Mouse (Mus musculus) fibroblast of lung, adult 2 months (primary cell): ENCODE results near the gene Stn1.

Source experiments
- DNase-seq: peaks from one replicate; pipeline ENCODE4 v3.0.0-alpha.2; 2011; ENCODE audit warnings: low read depth

Stn1 gene

GRCm38 (mm10) chr19:47508771-47509281 lies 28.5 kb downstream of the Stn1 start:
- DNase-seq, result peak; percentile 59

GRCm38 (mm10) chr19:47508191-47508590 lies 29.1 kb downstream of the Stn1 start:
- DNase-seq, result no peak

GRCm38 (mm10) chr19:47507128-47508121 lies 29.9 kb downstream of the Stn1 start:
- DNase-seq, result no peak

GRCm38 (mm10) chr19:47503625-47504024 lies 33.7 kb downstream of the Stn1 start:
- no peak for DNase-seq

GRCm38 (mm10) chr19:47502563-47502962 lies 34.7 kb downstream of the Stn1 start:
- no peak for DNase-seq

GRCm38 (mm10) chr19:47500389-47501011 lies 36.8 kb downstream of the Stn1 start:
- DNase-seq, result no peak

GRCm38 (mm10) chr19:47499841-47500240 lies 37.5 kb downstream of the Stn1 start:
- no peak for DNase-seq

- DNase-seq, result no peak
Measured at GRCm38 (mm10) chr19:47498942-47499341, 38.4 kb downstream of the Stn1 start.

GRCm38 (mm10) chr19:47497736-47498135 lies 39.6 kb downstream of the Stn1 start:
- no peak for DNase-seq

GRCm38 (mm10) chr19:47497313-47497712 lies 40.0 kb downstream of the Stn1 start:
- no peak for DNase-seq

GRCm38 (mm10) chr19:47493017-47493997 lies 44.0 kb downstream of the Stn1 start:
- DNase-seq, result no peak

- DNase-seq, result no peak
Measured at GRCm38 (mm10) chr19:47492422-47492821, 44.9 kb downstream of the Stn1 start.

GRCm38 (mm10) chr19:47491853-47492252 lies 45.5 kb downstream of the Stn1 start:
- DNase-seq, result no peak

- no peak for DNase-seq
Measured at GRCm38 (mm10) chr19:47489233-47489632, 48.1 kb downstream of the Stn1 start.

- no peak for DNase-seq
Measured at GRCm38 (mm10) chr19:47488250-47488649, 49.1 kb downstream of the Stn1 start.

GRCm38 (mm10) chr19:47487572-47487971 lies 49.7 kb downstream of the Stn1 start:
- DNase-seq, result no peak

GRCm38 (mm10) chr19:47485997-47486566 lies 51.2 kb downstream of the Stn1 start:
- DNase-seq, result peak; percentile 78

GRCm38 (mm10) chr19:47484110-47484509 lies 53.2 kb downstream of the Stn1 start:
- no peak for DNase-seq

GRCm38 (mm10) chr19:47483346-47483745 lies 54.0 kb downstream of the Stn1 start:
- no peak for DNase-seq

GRCm38 (mm10) chr19:47473453-47473852 lies 63.9 kb downstream of the Stn1 start:
- DNase-seq, result no peak

- DNase-seq, result no peak
Measured at GRCm38 (mm10) chr19:47472881-47473400, 64.4 kb downstream of the Stn1 start.
